Mouse (Mus musculus) kidney, embryonic 16.5 days (tissue): Measurements from ENCODE around the gene Aplp2. TPM values are rescaled to one million over a fixed set of nuclear protein-coding genes. Genes with fewer than 3 reads are reported as not detected.

Experiments used
- ATAC-seq: fragments of 200-750 bp; cut with Nextera tagmentation; 2 replicates; pipeline ENCODE4 v1.8.0; 2017; ENCODE audit warnings: moderate TSS enrichment; ENCODE audit not compliant: low FRiP score, low TSS enrichment
- H3K27ac ChIP-seq: fragments of 300-500 bp; sonication (generic); 2 replicates; pipeline ENCODE4 v1.5.1; 2014; ENCODE audit warnings: low read length
- H3K27me3 ChIP-seq: fragments of 300-500 bp; sonication (generic); 2 replicates; pipeline ENCODE4 v1.6.1; 2014; ENCODE audit warnings: low read length, control low read depth, mixed read lengths; ENCODE audit not compliant: insufficient read depth
- H3K36me3 ChIP-seq: fragments of 300-500 bp; sonication (generic); 2 replicates; pipeline ENCODE4 v1.6.1; 2014; ENCODE audit warnings: low read length, control low read depth, mixed read lengths; ENCODE audit not compliant: insufficient read depth
- H3K4me1 ChIP-seq: fragments of 300-500 bp; sonication (generic); 2 replicates; pipeline ENCODE4 v1.6.1; 2014; ENCODE audit warnings: low read length, control low read depth, mixed read lengths; ENCODE audit not compliant: insufficient read depth
- H3K4me2 ChIP-seq: fragments of 300-500 bp; sonication (generic); replicated peaks from 2 replicates; pipeline ENCODE4 v1.6.1; 2014; ENCODE audit warnings: low read depth, low read length
- H3K4me3 ChIP-seq: fragments of 300-500 bp; sonication (generic); 2 replicates; pipeline ENCODE4 v1.5.1; 2014; ENCODE audit warnings: mild to moderate bottlenecking, low read length
- H3K9ac ChIP-seq: fragments of 300-500 bp; sonication (generic); replicated peaks from 2 replicates; pipeline ENCODE4 v1.6.1; 2014; ENCODE audit warnings: low read length
- H3K9me3 ChIP-seq: fragments of 300-500 bp; sonication (generic); 2 replicates; pipeline ENCODE4 v1.6.1; 2016; ENCODE audit warnings: low read length, control low read depth
- WGBS: fragments of 180-500 bp; shearing (Covaris S2); extraction: QIAGEN DNeasy Blood & Tissue Kit; methylation state at CpG from one replicate; pipeline ENCODE4 v1.1.7; 2014; 5-methylcytosine and 5-hydroxymethylcytosine counted together
- polyA plus RNA-seq: library from polyadenylated mRNA; unstranded; fragments of >200 nt; fragmentation: Nextera tagmentation; extraction: Ambion mirVana; gene quantifications from 2 replicates; pipeline ENCODE4 v1.2.1, GENCODE M21; 2015

The Aplp2 gene
- polyA plus RNA-seq, 1 experiment from 2014 or later, result 416 TPM

- no peak for ATAC-seq
- no peaks in the 10 kb centered on the region for H3K27me3 ChIP-seq
- no peaks in the 10 kb centered on the region for H3K4me1 ChIP-seq
- WGBS, result 82% methylated on average over 1 of the region's 1 CpGs
- no peak overlapping the region for H3K4me2 ChIP-seq
- H3K9ac ChIP-seq, result no peak overlapping the region
- H3K9me3 ChIP-seq, result no peaks in the 10 kb centered on the region
- H3K27ac ChIP-seq, result no peak overlapping the region
- no peaks in the 10 kb centered on the region; the same call in 1 of the 2 replicates for H3K36me3 ChIP-seq
- H3K4me3 ChIP-seq, result no peak overlapping the region
Observed at GRCm38 (mm10) chr9:31142924-31143323, 68.7 kb downstream of the Aplp2 start.

- Histone ChIP-seq H3K4me2 (no peak overlapping the region), H3K27me3 (peaks cover 52% of the 10 kb centered on the region), H3K9ac (no peak overlapping the region), H3K27ac (no peak overlapping the region), H3K36me3 (no peaks in the 10 kb centered on the region), H3K9me3 (no peaks in the 10 kb centered on the region), H3K4me1 (peaks cover 12% of the 10 kb centered on the region), H3K4me3 (no peak overlapping the region)
- no peak for ATAC-seq
- 81% methylated on average over 5 of the region's 5 CpGs for WGBS
Observed at GRCm38 (mm10) chr9:31133131-31133530, 78.5 kb downstream of the Aplp2 start.

GRCm38 (mm10) chr9:31131205-31131968 lies 80.2 kb downstream of the Aplp2 start, which contains the start of gene St14:
Gene St14, minus strand, starts transcription at chr9:31131853.
- Histone ChIP-seq H3K9me3 (no peaks in the 10 kb centered on the region), H3K4me3 (peak within 1 kb of the TSS; percentile 61), H3K4me1 (peaks cover 12% of the 10 kb centered on the region), H3K27ac (peak within 1 kb of the TSS; percentile 54; the same call in 1 of the 2 replicates), H3K36me3 (no peaks in the 10 kb centered on the region), H3K9ac (peak within 1 kb of the TSS; percentile 73), H3K27me3 (peaks cover 52% of the 10 kb centered on the region), H3K4me2 (peak within 1 kb of the TSS; percentile 89)
- under 1% methylated on average over 69 of the region's 74 CpGs for WGBS
- peak; percentile 87 for ATAC-seq

- Histone ChIP-seq H3K36me3 (no peaks in the 10 kb centered on the region), H3K4me3 (peak overlapping the region; percentile 61), H3K4me2 (peak overlapping the region; percentile 89), H3K9me3 (no peaks in the 10 kb centered on the region), H3K27me3 (peaks cover 52% of the 10 kb centered on the region), H3K27ac (no peak overlapping the region), H3K9ac (peak overlapping the region; percentile 73), H3K4me1 (peaks cover 12% of the 10 kb centered on the region)
- 5% methylated on average over 26 of the region's 26 CpGs for WGBS
- ATAC-seq, result peak; percentile 5; the same call in 1 of the 2 replicates
Observed at GRCm38 (mm10) chr9:31130357-31131204, 81.0 kb downstream of the Aplp2 start.

GRCm38 (mm10) chr9:31129956-31130355 lies 81.7 kb downstream of the Aplp2 start:
- 46% methylated on average over 8 of the region's 8 CpGs for WGBS
- Histone ChIP-seq H3K4me2 (peak overlapping the region; percentile 89), H3K36me3 (no peaks in the 10 kb centered on the region), H3K9ac (peak overlapping the region; percentile 73), H3K27ac (no peak overlapping the region), H3K9me3 (no peaks in the 10 kb centered on the region), H3K4me3 (peak overlapping the region; percentile 61), H3K4me1 (peaks cover 12% of the 10 kb centered on the region), H3K27me3 (peaks cover 52% of the 10 kb centered on the region)
- no peak for ATAC-seq

- Histone ChIP-seq H3K4me1 (peaks cover 12% of the 10 kb centered on the region), H3K4me2 (no peak overlapping the region), H3K9me3 (no peaks in the 10 kb centered on the region), H3K4me3 (no peak overlapping the region), H3K27me3 (peaks cover 40% of the 10 kb centered on the region), H3K36me3 (no peaks in the 10 kb centered on the region), H3K27ac (no peak overlapping the region), H3K9ac (no peak overlapping the region)
- ATAC-seq, result no peak
- WGBS, result 54% methylated on average over 12 of the region's 12 CpGs
Observed at GRCm38 (mm10) chr9:31127876-31128465, 83.6 kb downstream of the Aplp2 start.

- Histone ChIP-seq H3K27ac (no peak overlapping the region), H3K4me3 (no peak overlapping the region), H3K9ac (no peak overlapping the region), H3K9me3 (no peaks in the 10 kb centered on the region), H3K4me1 (peaks cover 10% of the 10 kb centered on the region), H3K27me3 (peaks cover 24% of the 10 kb centered on the region), H3K4me2 (no peak overlapping the region), H3K36me3 (no peaks in the 10 kb centered on the region)
- 86% methylated on average over 7 of the region's 7 CpGs for WGBS
- ATAC-seq, result no peak
Observed at GRCm38 (mm10) chr9:31126079-31126478, 85.5 kb downstream of the Aplp2 start.

- Histone ChIP-seq H3K9me3 (no peaks in the 10 kb centered on the region), H3K4me3 (no peak overlapping the region), H3K36me3 (no peaks in the 10 kb centered on the region), H3K27ac (no peak overlapping the region), H3K4me2 (no peak overlapping the region), H3K9ac (no peak overlapping the region), H3K27me3 (no peaks in the 10 kb centered on the region), H3K4me1 (peaks cover 22% of the 10 kb centered on the region)
- WGBS, result 51% methylated on average over 13 of the region's 13 CpGs
- ATAC-seq, result no peak
Observed at GRCm38 (mm10) chr9:31122464-31123030, 89.1 kb downstream of the Aplp2 start.

- no peak for ATAC-seq
- no peaks in the 10 kb centered on the region for H3K36me3 ChIP-seq
- 28% methylated on average over 4 of the region's 4 CpGs for WGBS
- H3K9ac ChIP-seq, result no peak overlapping the region
- H3K4me1 ChIP-seq, result peaks cover 22% of the 10 kb centered on the region
- 0 out of 2 replicates have a peak overlapping the region, but pooled peaks have one; percentile 20 for H3K4me2 ChIP-seq
- H3K9me3 ChIP-seq, result no peaks in the 10 kb centered on the region
- H3K27ac ChIP-seq, result no peak overlapping the region; the same call in 1 of the 2 replicates
- no peak overlapping the region for H3K4me3 ChIP-seq
- H3K27me3 ChIP-seq, result no peaks in the 10 kb centered on the region
Observed at GRCm38 (mm10) chr9:31120533-31120915, 91.1 kb downstream of the Aplp2 start.
